Mouse (Mus musculus) cerebellum, postnatal 4 days (tissue): ENCODE results near the gene BC051142.

Source experiments
- DNase-seq, 2 experiments: peaks; one replicate each; pipeline ENCODE4 v3.0.0; 2022; ENCODE audit warnings: low spot score in 2 of 2, mixed read lengths in 1 of 2

BC051142 gene

GRCm38 (mm10) chr17:34507591-34507990 lies 109.0 kb downstream of the BC051142 start:
- DNase-seq = no peak
